Mouse (Mus musculus) kidney, embryonic 14.5 days (tissue): ENCODE measurements around the gene Fam92b. TPM values are rescaled to one million over a fixed set of nuclear protein-coding genes. Genes with fewer than 3 reads are reported as not detected.

Experiments used
- ATAC-seq: fragments of 200-750 bp; cut with Nextera tagmentation; 2 replicates; pipeline ENCODE4 v1.8.0; 2017; ENCODE audit warnings: moderate number of reproducible peaks, mild to moderate bottlenecking, moderate TSS enrichment, moderate library complexity; ENCODE audit not compliant: low FRiP score, low TSS enrichment
- H3K27ac ChIP-seq: fragments of 300-500 bp; sonication (generic); 2 replicates; pipeline ENCODE4 v1.5.1; 2014; ENCODE audit warnings: low read depth, mild to moderate bottlenecking, low read length, moderate library complexity, mixed read lengths
- H3K27me3 ChIP-seq: fragments of 300-500 bp; sonication (generic); 2 replicates; pipeline ENCODE4 v1.6.1; 2014; ENCODE audit warnings: mild to moderate bottlenecking, low read length; ENCODE audit not compliant: control insufficient read depth, insufficient read depth
- H3K36me3 ChIP-seq: fragments of 300-500 bp; sonication (generic); 2 replicates; pipeline ENCODE4 v1.6.1; 2014; ENCODE audit warnings: low read length, mixed read lengths; ENCODE audit not compliant: control insufficient read depth, insufficient read depth
- H3K4me1 ChIP-seq: fragments of 300-500 bp; sonication (generic); 2 replicates; pipeline ENCODE4 v1.6.1; 2014; ENCODE audit warnings: low read length, mixed read lengths; ENCODE audit not compliant: control insufficient read depth, insufficient read depth
- H3K4me2 ChIP-seq: fragments of 300-500 bp; sonication (generic); replicated peaks from 2 replicates; pipeline ENCODE4 v1.6.1; 2014; ENCODE audit warnings: low read depth, mild to moderate bottlenecking, low read length
- H3K4me3 ChIP-seq: fragments of 300-500 bp; sonication (generic); 2 replicates; pipeline ENCODE4 v1.5.1; 2014; ENCODE audit warnings: mild to moderate bottlenecking, low read length
- H3K9ac ChIP-seq: fragments of 300-500 bp; sonication (generic); 2 replicates; pipeline ENCODE4 v1.6.1; 2014; ENCODE audit warnings: low read depth, mild to moderate bottlenecking, low read length, moderate library complexity
- H3K9me3 ChIP-seq: fragments of 300-500 bp; sonication (generic); 2 replicates; pipeline ENCODE4 v1.6.1; 2016; ENCODE audit warnings: low read length; ENCODE audit not compliant: control insufficient read depth
- WGBS: fragments of 180-500 bp; shearing (Covaris S2); extraction: QIAGEN DNeasy Blood & Tissue Kit; methylation state at CpG from one replicate; pipeline ENCODE4 v1.1.7; 2014; 5-methylcytosine and 5-hydroxymethylcytosine counted together
- polyA plus RNA-seq: library from polyadenylated mRNA; unstranded; fragments of >200 nt; fragmentation: Nextera tagmentation; extraction: Ambion mirVana; gene quantifications from 2 replicates; pipeline ENCODE4 v1.2.1, GENCODE M21; 2014

Fam92b gene
- polyA plus RNA-seq, 1 experiment from 2014 or later, result 0.24 TPM

DNA sequence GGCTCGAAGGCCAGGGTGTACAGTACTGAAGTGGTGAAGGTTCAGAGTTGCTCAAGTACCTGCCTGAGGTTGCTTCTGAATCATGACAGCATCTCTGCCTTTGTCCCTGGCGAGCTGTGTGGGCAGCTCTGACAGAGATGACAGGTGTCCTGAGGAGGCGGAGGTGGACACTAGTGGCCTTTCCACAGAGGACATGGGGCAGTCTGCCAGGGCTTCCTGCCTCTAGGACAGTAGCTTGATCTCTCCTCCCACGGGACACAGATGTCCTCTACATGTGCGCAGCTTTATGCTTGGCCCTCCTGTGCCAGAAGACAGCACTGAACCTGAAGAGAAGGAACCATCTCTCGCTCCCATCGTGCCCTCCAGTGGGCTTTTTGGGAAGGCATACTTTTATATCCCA is 44.1 kb downstream of the Fam92b start:
- ATAC-seq, result no peak
- Histone ChIP-seq H3K27me3 (no peaks in the 10 kb centered on the region), H3K27ac (no peak overlapping the region), H3K4me3 (no peak overlapping the region), H3K36me3 (no peaks in the 10 kb centered on the region), H3K9me3 (no peaks in the 10 kb centered on the region; the same call in 1 of the 2 replicates), H3K4me2 (no peak overlapping the region), H3K9ac (no peak overlapping the region), H3K4me1 (no peaks in the 10 kb centered on the region)
- WGBS, result 88% methylated on average over 7 of the region's 7 CpGs

DNA sequence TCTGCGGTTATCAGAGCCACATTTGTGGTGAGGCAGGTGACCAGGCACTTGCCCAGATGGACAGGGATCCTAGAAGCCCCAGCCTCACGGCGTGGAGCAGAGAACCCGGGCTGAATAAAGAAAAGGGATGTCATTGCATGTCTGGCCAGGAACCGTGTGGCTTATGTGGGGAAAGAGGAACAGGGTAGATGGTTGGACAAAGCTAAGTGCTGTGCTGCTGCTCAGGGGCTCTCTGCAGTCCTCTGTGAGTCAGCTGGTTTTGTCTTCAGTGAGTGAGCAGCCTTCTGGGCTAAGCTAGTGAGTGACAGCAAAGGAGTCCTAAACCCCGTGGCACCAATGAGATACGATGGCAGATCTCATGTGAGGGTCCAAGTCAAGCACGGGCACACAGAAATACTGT is 46.1 kb downstream of the Fam92b start:
- no peak overlapping the region for H3K4me3 ChIP-seq
- WGBS, result 86% methylated on average over 8 of the region's 8 CpGs
- H3K4me2 ChIP-seq, result no peak overlapping the region
- no peaks in the 10 kb centered on the region for H3K36me3 ChIP-seq
- ATAC-seq, result no peak
- H3K4me1 ChIP-seq, result peaks cover 1% of the 10 kb centered on the region; the same call in 1 of the 2 replicates
- H3K27ac ChIP-seq, result no peak overlapping the region
- H3K9me3 ChIP-seq, result no peaks in the 10 kb centered on the region; the same call in 1 of the 2 replicates
- H3K27me3 ChIP-seq, result no peaks in the 10 kb centered on the region
- H3K9ac ChIP-seq, result no peak overlapping the region

DNA sequence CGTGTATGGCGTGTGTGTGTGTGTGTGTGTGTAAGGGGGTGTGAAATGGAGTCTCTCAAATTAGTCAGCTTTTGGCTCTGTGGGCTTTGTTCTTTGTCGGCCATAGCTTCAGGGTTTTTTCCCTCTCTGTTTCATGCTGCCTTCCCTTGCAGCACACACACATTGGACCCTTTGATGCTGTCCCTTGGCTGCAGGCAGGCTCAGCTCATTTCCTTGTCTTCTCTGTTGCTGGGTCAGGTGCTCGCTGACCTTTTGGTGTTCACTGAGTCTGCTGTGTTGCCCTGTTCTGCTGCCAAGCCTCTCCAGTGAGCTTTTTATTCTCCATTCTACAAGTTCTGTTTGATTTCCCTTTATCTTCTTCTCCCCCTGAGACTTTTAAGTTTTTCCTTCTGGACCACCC is 47.7 kb downstream of the Fam92b start:
- Histone ChIP-seq H3K4me3 (no peak overlapping the region), H3K4me1 (peaks cover 8% of the 10 kb centered on the region; the same call in 1 of the 2 replicates), H3K27ac (no peak overlapping the region), H3K27me3 (no peaks in the 10 kb centered on the region), H3K4me2 (no peak overlapping the region), H3K9me3 (no peaks in the 10 kb centered on the region; the same call in 1 of the 2 replicates), H3K36me3 (no peaks in the 10 kb centered on the region), H3K9ac (no peak overlapping the region)
- no peak for ATAC-seq
- 56% methylated on average over 4 of the region's 4 CpGs for WGBS

DNA sequence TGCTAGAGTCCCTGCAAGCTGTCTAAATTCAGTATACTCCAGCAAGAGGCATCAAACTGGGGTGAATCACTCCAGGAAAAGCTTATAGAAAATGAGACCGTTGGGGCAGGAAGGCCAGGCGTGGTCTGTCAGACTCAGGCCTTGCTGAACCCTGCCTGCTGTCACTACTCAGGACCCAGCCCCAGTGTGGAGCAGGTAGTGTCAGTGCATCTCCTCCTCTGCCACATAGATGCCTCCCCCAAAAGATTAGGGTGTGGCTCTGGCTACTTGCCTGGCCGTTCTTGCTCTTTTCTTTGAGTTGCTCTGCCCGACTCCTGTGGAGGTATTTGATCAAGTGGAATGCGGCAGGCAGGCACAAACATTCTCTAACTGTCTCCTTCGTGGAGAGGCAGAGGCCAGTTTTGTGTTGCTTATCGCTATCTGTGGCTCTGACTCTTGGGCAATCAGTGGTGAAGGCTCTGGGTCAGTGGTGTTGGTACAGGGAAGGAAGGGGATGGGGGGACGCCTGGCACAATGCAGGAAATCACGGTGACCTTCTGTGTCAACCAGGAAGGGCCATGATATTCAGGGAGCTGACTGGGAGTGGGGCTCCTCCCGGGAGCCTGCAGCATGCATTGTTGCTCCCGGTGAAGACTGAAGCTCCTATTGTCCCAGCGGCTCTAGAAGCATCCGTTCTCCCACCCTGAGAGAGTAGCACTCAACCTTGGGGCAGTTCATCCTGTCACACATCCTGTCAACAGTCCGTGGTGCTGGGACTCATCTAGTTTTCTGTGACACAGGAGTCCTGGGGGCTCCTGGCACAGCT is 50.7 kb downstream of the Fam92b start:
- Histone ChIP-seq H3K9ac (no peak overlapping the region), H3K4me1 (peaks cover 8% of the 10 kb centered on the region; the same call in 1 of the 2 replicates), H3K27me3 (no peaks in the 10 kb centered on the region), H3K36me3 (no peaks in the 10 kb centered on the region), H3K4me3 (no peak overlapping the region), H3K27ac (peak overlapping the region; percentile 45; the same call in 1 of the 2 replicates), H3K9me3 (no peaks in the 10 kb centered on the region; the same call in 1 of the 2 replicates), H3K4me2 (no peak overlapping the region)
- ATAC-seq, result peak; percentile 28; the same call in 1 of the 2 replicates
- WGBS, result 28% methylated on average over 14 of the region's 14 CpGs

DNA sequence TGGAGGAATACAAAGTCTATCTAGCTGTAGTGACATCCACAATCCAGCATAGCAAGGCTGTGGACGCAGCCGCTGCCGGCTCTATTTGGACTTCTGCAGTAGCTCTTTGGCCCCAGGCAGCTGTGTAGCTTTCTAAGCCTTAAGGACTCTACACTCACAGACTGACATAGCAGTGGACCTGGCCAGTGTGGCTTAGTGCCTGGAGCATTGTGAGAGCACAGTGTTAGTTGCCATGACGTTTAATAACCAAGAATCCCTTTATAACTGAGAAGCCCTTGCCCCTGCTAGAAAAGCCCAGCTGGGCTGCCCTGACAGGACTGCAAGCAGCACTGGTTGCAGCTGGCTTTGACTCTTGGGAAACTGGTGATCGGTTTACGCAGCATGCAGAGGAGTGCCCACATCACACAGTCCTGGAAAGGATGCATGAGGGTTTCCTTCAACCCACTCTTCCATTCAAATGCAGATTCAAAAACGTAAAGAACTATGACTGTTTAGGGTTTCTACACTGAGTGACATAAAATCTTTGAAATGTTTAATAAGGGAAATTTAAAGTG is 52.4 kb downstream of the Fam92b start:
- no peaks in the 10 kb centered on the region; the same call in 1 of the 2 replicates for H3K9me3 ChIP-seq
- no peaks in the 10 kb centered on the region for H3K27me3 ChIP-seq

DNA sequence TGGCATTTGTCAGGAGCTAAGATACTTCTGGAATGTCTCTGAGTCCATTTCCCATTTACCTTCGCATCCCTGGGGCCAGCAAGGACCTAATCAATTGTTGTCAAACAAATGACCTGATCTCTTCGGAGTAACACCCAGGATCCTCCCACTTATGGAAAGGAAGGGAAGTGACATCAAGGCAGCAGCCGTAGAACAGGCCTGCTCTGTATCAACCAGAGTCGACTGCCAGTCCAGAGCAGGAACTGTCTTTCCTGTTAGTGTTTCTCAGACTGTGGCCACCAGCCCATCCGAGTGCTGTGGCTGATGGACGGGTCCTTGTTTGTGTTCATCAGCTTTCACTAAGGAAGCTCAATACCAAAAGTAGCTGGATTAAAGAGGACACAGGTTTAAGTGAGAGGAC is 53.0 kb downstream of the Fam92b start:
- Histone ChIP-seq H3K4me3 (no peak overlapping the region), H3K4me1 (peaks cover 8% of the 10 kb centered on the region; the same call in 1 of the 2 replicates), H3K27me3 (no peaks in the 10 kb centered on the region), H3K9ac (no peak overlapping the region), H3K36me3 (no peaks in the 10 kb centered on the region), H3K9me3 (no peaks in the 10 kb centered on the region; the same call in 1 of the 2 replicates), H3K4me2 (no peak overlapping the region), H3K27ac (no peak overlapping the region)
- ATAC-seq, result no peak
- 41% methylated on average over 6 of the region's 6 CpGs for WGBS

More for the DNA sequence above, 52.4 kb downstream of the Fam92b start:
- 54% methylated on average over 7 of the region's 7 CpGs for WGBS
- Histone ChIP-seq H3K36me3 (no peaks in the 10 kb centered on the region), H3K9ac (no peak overlapping the region), H3K4me1 (peaks cover 8% of the 10 kb centered on the region; the same call in 1 of the 2 replicates), H3K4me2 (no peak overlapping the region), H3K27ac (no peak overlapping the region), H3K4me3 (no peak overlapping the region)
- ATAC-seq, result no peak

DNA sequence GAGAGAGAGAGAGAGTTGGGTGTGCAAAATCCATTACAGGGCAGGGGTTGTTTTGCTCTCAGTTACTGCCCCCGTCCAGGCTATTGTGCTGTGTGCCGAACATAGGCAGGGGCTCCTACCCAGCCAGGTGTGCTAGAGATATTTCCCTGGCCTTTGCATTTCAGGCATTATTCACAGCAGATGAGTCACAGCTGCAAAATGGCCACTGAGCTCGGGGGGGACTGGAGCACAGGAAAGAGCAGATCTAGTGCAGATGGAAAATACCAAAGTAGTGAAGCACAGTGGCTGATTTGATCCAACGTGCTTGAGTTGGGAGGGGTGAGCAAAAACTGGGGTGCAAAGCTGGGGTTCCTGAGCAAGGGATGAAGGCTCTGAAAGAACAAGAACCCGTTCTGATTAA is 56.3 kb downstream of the Fam92b start:
- Histone ChIP-seq H3K27me3 (peaks cover 7% of the 10 kb centered on the region; the same call in 1 of the 2 replicates), H3K4me2 (no peak overlapping the region), H3K4me3 (no peak overlapping the region), H3K36me3 (no peaks in the 10 kb centered on the region), H3K27ac (no peak overlapping the region), H3K4me1 (peaks cover 4% of the 10 kb centered on the region; the same call in 1 of the 2 replicates), H3K9ac (no peak overlapping the region), H3K9me3 (no peaks in the 10 kb centered on the region)
- no peak; the same call in 1 of the 2 replicates for ATAC-seq
- WGBS, result 60% methylated on average over 5 of the region's 5 CpGs

DNA sequence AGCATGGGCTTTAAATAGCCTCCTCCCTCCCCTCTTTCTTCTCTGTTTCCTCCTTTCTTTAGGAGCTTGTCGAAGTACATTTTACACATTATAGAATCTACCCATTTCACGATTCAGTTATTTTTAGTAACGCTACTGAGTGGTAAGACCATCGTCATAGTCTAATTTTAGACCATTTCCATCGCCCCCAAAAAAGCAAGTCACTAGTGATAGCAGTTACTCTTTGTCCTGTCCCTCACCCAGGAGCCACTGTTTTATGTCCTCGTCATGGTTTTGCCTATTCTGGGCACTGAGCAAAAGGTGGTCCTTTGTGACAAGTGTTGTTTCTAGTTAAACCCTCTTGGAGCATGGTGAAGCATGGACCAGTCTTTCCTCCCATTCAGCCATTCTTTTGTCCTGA is 57.3 kb downstream of the Fam92b start:
- Histone ChIP-seq H3K27ac (no peak overlapping the region), H3K9me3 (no peaks in the 10 kb centered on the region), H3K27me3 (peaks cover 13% of the 10 kb centered on the region), H3K4me3 (no peak overlapping the region), H3K36me3 (no peaks in the 10 kb centered on the region), H3K4me2 (no peak overlapping the region), H3K4me1 (no peaks in the 10 kb centered on the region), H3K9ac (no peak overlapping the region)
- 85% methylated on average over 6 of the region's 6 CpGs for WGBS
- ATAC-seq, result no peak

DNA sequence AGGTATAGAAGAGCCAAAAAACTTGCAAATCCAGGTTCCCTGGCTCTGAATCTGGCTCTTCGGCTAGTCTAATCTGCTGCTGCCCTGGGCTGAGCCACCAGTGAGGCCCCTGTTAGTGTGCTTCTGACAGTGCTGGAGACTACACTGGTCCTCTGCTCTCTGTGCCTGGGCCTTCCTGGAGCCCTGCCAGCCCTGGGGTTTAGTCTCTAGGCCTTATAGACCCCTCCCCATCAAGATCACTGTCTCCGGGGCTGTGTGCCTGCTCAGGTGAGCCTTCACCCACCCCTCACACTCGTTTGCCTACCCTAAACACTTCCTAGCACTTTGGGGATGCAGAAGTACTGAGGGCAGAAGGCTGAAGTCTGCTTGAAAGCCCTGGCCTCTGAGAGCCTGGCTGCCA is 57.8 kb downstream of the Fam92b start:
- Histone ChIP-seq H3K4me3 (no peak overlapping the region), H3K27me3 (peaks cover 18% of the 10 kb centered on the region), H3K9me3 (no peaks in the 10 kb centered on the region), H3K4me2 (no peak overlapping the region), H3K36me3 (no peaks in the 10 kb centered on the region), H3K27ac (no peak overlapping the region), H3K4me1 (peaks cover 4% of the 10 kb centered on the region; the same call in 1 of the 2 replicates), H3K9ac (no peak overlapping the region)
- WGBS, result 67% methylated on average over 3 of the region's 3 CpGs
- no peak for ATAC-seq
